Mouse (Mus musculus): ENCODE measurements around the gene Rps24.

Rps24 gene

DNA sequence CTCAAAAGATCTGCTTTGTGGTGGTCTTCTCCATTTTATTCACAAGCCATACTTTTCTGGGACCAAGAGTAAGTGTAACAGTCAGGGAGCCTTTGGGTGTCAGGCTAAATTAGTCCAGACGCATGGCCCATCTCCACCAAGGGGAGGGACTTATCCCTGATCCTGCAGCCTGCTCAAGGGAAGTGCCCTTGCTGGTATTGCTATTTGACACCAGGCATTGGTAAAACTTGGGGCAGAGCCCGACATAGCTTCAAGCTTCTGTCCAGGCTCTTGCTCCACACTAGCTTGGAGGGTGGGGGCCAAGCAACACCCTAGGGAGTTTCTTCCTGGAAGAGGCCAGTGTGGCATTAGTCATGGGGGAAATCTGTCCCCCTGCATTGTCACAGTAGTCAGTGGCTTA lies 23.8 kb downstream of the Rps24 start:
- no peak for DNase-seq (ENCODE audit: low read depth, low spot score)

DNA sequence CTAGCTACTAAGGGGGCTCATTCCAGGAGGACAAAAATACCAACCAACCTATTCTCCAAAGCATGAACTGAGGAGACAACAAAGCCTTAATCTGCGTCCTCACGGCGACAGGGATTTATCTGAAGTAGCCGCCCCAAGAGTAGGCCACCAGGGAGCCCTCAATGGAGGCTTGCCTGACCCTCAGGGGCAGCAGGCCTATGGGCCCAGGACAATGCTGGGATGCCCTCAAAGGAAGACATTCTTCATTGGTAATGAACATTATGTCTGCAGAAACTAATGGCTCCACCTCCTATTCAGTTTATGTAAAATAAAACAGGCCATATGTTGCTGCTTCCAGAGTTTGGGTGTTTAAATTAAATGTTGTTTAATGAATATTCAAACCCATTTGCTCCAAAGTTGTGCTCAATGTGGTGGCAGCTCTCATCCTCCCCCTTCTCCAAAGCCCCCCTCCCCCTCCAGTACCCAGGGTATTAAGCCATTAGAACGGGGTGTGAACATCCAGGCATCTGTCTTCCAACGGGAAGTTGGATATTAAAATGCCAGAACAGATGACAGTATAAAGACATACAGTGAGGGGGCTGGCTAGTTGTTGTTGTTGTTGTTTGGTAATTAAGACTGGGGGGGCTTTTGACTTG lies 25.7 kb downstream of the Rps24 start:
- DNase-seq (ENCODE audit: low read depth, low spot score): no peak

DNA sequence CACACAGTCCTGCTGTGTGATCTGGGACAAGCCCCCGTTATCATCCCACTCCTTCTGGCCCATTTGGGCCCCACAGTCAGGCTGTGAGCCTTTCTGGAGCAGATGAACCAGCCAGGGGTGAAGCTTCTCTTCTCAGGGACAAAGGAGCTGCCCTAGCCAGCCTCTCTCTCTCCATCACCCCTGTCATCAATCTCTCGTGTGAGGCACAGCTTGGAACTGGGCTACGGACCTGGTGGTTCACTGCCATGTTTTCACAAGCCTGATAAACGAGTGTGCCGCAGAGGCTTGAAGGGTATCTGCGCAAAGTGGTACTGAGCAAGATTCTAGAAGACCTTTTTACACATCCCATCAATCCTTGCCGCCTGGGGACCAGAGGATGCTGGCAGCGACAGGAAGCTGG lies 34.7 kb downstream of the Rps24 start:
- no peak for DNase-seq (ENCODE audit: low read depth, low spot score)

DNA sequence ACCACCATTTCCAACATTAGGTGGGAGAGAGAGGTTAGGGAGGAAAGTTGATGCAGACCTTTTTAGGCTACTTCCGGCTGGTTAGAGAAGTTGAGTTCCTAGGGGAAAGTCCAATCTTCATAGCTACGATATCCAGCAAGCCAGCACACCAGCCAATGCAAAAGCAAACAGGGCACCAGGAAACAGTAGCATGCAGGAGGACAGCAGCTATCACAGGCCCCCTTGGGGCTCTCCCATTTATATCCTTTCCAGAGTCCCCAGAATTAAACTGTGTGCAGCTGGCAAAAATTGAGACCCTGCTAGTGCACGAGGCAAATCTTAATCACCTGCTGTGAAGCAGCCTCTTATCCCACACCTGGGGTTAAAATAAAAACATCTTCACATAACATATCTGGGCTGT lies 38.2 kb downstream of the Rps24 start:
- no peak for DNase-seq (ENCODE audit: low read depth, low spot score)

DNA sequence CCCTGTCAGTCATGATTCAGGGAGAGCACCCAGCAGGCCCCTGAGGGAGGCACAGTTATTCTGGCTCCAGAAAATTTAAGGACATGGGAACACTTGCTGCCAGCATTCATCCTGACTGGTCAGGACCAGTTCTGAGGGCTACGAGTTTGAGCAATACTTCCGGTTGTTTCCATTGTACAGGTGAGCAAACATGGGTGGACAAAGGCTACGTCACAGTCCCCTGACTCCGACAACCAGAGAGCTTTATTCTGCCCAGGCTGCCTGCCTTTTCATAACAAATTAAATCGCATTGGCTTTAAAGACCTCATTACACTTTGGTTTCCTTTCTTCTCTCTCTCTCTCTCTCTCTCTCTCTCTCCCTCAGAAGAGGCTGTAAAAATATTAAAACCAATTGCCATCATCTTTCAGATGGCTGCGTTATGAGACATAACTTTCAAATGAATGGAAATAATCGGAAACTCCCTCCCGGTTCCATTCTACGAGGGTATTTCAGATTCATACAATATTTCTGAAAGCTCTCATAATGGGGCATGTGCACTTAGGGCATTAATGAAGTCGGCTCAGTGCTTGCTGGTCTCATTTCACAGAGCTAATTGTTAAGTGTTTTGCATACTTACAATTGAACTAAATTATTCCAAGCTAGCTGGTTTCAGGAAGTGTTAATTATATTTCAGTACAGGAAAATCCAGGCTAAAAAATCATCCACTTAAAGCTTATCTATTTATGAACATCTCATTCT lies 38.9 kb downstream of the Rps24 start:
- no peak for DNase-seq (ENCODE audit: low read depth, low spot score)

DNA sequence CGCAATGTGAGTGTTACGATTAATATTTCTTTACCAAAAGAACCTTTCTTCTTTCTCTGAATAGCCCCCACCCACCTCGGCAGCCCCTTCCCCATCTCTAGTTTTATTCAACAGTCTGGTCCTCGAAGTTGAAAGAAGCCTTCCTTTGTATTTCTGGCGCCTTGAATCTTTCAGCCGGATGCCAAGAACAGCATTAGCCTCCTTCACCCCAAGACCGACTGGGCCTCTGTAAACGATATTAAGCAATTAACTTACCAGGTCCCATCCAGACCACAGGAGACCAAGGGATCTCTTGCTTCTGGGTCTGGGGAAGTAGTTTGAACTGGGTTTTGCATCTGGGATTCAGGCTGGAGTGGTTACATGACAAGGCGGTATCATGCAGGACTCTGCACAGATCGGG lies 39.5 kb downstream of the Rps24 start:
- no peak for DNase-seq (ENCODE audit: low read depth, low spot score)

DNA sequence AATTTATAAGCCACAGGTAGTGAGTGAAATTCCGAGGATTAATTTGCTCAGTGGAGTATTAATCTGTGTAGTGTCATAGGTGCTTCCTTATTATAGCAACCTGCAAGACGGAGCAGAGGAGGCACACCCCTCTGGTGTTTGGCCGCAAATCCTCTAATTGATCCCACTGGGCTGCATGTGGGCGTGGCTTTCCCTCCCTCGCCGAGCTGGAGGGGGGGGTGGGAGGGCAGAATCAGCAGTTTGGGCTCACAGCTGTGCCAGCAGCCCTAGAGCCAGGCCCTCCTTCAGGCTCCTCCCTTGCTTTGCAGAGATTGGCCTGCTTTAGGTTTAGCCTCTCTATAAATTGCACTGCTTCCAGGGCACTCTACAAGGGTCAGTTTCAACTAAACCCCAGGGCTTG lies 43.3 kb downstream of the Rps24 start:
- peak; percentile 76 for DNase-seq (ENCODE audit: low read depth, low spot score)

DNA sequence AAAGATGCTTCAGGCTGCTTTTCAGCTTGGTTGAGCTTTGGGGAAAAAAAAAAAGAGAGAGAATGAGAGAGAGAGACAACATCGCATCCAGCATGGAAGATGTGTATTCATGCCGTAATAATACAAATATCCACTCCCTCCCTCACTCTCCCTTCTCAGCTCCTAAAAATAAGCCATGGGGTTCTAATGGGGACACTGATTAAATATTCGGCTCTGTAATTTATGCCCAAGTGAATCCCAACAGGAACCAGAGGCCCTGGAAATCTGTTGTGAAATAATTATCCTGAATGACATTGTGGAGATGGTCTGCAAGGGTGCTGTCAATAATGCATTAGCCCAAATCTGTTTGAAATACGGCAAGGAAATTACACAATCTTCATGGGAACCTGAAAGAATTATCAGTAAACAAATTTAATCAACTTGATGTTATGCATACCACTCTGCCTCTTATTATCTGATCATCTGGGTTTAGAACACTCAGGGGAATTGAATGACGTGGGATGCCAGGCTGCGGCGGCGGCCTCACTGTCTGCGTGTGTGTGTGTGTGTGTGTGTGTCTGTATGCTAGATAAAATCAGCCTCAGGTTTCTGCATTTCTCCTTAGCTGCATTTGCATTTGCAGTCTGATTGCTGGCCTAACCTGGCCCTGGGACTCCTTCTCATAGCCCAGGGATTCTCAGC lies 48.1 kb downstream of the Rps24 start:
- no peak for DNase-seq (ENCODE audit: low read depth, low spot score)

DNA sequence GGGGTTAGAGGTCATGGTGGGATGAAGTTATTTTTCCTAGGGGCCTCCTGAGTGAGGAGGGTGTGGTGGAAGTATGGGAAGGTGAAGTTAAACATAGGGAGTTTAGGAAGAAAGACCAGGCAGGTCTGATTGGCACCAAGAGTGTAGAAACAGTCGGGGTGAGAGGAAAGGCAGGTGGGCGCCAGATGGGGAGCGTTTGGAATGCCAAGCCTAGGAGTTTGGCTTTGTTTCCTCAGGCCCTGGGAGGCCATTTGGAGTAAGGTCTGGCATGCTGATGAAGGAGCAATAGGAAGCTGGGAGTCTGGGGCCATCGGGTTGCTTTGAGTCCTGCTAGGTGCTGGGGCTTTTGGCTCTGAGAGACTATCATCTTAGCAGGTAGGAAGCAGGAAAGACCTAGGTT lies 56.0 kb downstream of the Rps24 start:
- DNase-seq (ENCODE audit: low read depth, low spot score): no peak

DNA sequence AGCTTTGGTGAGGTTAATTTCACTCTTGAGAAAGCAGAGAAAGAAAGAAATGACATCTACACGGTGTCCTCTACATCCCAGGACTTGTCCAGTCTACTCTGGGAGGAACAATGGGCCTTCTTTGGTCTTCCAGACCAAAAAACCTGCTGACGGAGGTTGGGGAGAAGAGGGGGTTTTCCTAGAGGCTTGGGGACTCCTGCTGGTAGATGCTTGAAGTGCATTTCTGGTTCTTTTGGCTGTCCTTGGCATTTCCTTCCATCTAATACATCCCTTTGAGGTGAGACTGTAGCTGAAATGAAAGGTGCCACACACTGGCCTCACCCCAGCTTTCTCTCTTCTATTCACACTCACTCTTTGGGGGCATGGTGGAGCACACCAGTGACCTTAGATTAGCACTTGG lies 57.1 kb downstream of the Rps24 start:
- DNase-seq (ENCODE audit: low read depth, low spot score): peak; percentile 43
